Mouse (Mus musculus) left cerebral cortex, adult 2 months (tissue): ENCODE data around the gene Asb2. TPM values are rescaled to one million over a fixed set of nuclear protein-coding genes. Genes with fewer than 3 reads are reported as not detected.

Experiments used
- DNase-seq, 2 experiments: peaks; one replicate each; pipeline ENCODE4 v3.0.0; 2021 to 2022; ENCODE audit warnings: low spot score in 2 of 2, mixed read lengths in 1 of 2; ENCODE audit errors: extremely low spot score in 1 of 2
- H3K27ac ChIP-seq: fragments of 200-600 bp; 2 replicates; pipeline ENCODE4 v1.8.1; 2022
- H3K4me3 ChIP-seq: fragments of 200-600 bp; 2 replicates; pipeline ENCODE4 v1.8.1; 2022
- CTCF ChIP-seq: fragments of 200-600 bp; IDR thresholded peaks from 2 replicates; pipeline ENCODE4 v1.8.1; 2022; ENCODE audit warnings: antibody characterized with exemption, mild to moderate bottlenecking, moderate library complexity
- intact Hi-C: fragments of 180-260 bp; cut with DNase I; formaldehyde crosslinking; loops from one replicate; pipeline ENCODE4 v1.15.1; 2025
- total RNA-seq, 2 experiments: library from RNA; stranded (reverse); gene quantifications; 2 replicates each; pipeline ENCODE4 v1.2.3; 2021

Asb2 gene
- total RNA-seq, 2 experiments from 2014 or later: 3.3 to 3.7 TPM

DNA sequence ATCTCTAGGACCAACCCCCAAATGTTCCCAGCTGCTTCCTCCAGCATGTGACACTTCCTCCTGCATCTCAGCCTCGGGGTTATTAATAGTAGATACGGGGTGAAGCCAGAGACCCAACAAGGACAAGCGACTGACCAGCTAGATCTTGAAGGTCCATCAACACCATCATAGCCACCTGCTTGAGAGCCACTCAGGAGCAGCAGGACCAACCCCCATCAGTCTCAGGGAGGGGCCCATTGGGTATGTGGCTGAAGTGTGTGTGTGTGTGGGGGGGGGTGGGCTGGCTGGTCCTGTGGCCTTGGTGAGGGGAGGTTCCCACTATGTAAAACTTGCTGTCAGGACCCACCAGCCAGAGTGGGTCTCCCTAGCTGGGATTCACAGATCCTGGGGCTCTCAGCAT lies 19.0 kb downstream of the Asb2 start:
- Histone ChIP-seq H3K27ac (no peak overlapping the region), H3K4me3 (no peak overlapping the region)
- intact Hi-C loops: no loop called here
- DNase-seq: no peak
- no peak for TF ChIP-seq CTCF

GRCm38 (mm10) chr12:103333426-103333825 lies 22.4 kb downstream of the Asb2 start:
- Histone ChIP-seq H3K4me3 (no peak overlapping the region), H3K27ac (no peak overlapping the region)
- no peak for DNase-seq
- intact Hi-C loops: no loop called here
- no peak for TF ChIP-seq CTCF

- no peak overlapping the region for H3K4me3 ChIP-seq
- TF ChIP-seq CTCF: no peak
- DNase-seq: no peak
- H3K27ac ChIP-seq: no peak overlapping the region
- intact Hi-C loops: no loop called here
Measured at GRCm38 (mm10) chr12:103332879-103333278, 22.9 kb downstream of the Asb2 start.

DNA sequence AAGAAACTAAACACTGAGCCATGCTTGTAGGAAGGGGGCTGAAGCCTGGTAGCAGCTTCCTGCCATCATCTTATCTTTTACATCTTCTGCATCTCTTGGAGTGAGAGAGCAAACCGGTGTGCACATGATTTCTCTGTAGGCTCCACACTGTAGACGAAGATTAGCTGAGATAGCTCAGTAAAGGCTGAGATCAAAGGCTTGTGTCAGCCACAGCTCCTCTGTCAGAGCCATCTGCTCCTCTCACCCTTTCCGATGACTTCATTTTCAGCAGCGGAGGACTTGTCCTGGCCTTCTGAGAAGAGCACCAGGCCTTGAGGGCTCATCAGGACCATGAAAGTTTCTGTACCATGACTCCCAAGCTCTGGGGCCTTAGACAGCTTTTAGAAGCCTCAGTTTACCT lies 24.3 kb downstream of the Asb2 start:
- H3K27ac ChIP-seq: no peak overlapping the region
- TF ChIP-seq CTCF: no peak
- no peak for DNase-seq
- H3K4me3 ChIP-seq: no peak overlapping the region
- intact Hi-C loops: no loop called here

- no peak overlapping the region for H3K4me3 ChIP-seq
- no peak overlapping the region for H3K27ac ChIP-seq
- DNase-seq: no peak
- TF ChIP-seq CTCF: no peak
- intact Hi-C loops: loop anchor here (5.0 kb wide), 1 partner anchor 164 kb away; no protein-coding TSS in a partner anchor
Measured at GRCm38 (mm10) chr12:103328448-103329191, 27.2 kb downstream of the Asb2 start.

DNA sequence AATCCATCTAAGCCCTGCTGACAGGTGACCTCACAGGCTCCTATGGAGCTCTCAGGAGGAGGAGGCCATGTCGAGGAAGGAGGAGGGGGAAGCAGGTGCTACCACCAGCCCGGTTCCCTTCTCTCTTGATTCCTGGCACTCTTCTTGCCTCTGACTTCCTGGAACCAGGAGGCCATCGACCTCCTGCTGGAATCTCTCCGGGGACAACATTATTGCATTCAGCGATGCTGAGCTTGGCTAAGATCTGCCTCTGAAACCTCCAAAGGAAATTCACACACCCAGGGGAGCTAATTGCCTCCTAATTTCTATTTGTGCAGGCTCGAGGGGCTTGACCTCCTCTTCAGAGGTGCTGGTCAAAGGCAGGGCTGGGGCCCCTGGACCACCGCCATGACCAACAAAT lies 28.7 kb downstream of the Asb2 start:
- Histone ChIP-seq H3K27ac (no peak overlapping the region), H3K4me3 (no peak overlapping the region)
- TF ChIP-seq CTCF: no peak
- no peak for DNase-seq
- intact Hi-C loops: loop anchor here (5.0 kb wide), 1 partner anchor 165 kb away; no protein-coding TSS in a partner anchor

DNA sequence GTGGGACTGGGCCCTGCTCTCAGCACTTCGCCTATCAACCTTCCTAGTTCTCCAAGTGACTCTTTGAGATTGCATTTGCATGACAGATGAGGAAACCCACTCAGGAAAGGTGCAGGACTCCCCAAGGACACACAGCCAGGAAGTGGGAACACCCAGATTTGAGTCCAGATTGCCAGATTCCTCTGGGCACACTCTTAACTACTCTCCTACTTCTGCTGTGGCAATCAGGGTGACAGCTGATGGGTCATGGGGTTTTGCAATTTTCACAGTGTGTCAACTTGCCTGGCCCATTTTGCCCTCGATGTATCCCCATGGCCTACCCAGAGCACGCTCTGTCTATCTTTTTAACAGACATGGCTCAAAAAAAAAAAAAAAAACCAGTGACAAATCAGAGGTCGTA lies 29.2 kb downstream of the Asb2 start:
- no peak overlapping the region for H3K4me3 ChIP-seq
- no peak for TF ChIP-seq CTCF
- intact Hi-C loops: loop anchor here (5.0 kb wide), 1 partner anchor 166 kb away; no protein-coding TSS in a partner anchor
- DNase-seq: no peak
- no peak overlapping the region for H3K27ac ChIP-seq

GRCm38 (mm10) chr12:103325156-103325857 lies 30.5 kb downstream of the Asb2 start:
- H3K27ac ChIP-seq: no peak overlapping the region
- H3K4me3 ChIP-seq: peak overlapping the region; percentile 25; the same call in 1 of the 2 replicates
- peak; percentile 92 for TF ChIP-seq CTCF
- peak; percentile 83 to 90 for DNase-seq
- intact Hi-C loops: loop anchor here (1.0 to 5.0 kb wide), 4 partner anchors 19 to 167 kb away; no protein-coding TSS in a partner anchor

DNA sequence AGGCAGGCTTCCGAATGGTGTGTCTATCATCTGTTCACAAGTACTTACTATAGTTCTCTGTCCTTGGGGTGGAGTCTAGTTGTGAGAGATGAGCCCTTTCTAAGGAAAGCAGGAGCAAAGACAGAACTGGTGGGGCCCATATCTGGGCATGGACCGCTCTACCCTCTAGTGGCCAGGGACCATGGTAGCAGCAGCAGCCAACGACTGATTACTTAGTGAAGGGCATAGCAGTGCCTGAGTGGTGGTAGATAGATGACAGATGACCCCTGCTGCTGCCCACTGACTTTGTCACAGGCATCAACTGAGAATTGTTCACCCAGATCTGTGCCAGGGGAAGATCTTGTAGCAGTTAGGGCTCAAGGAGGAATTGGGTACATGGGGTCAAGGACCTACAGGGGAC lies 33.0 kb downstream of the Asb2 start:
- Histone ChIP-seq H3K4me3 (no peak overlapping the region), H3K27ac (no peak overlapping the region)
- peak; percentile 78 for TF ChIP-seq CTCF
- intact Hi-C loops: loop anchor here (5.0 kb wide), 1 partner anchor 180 kb away; no protein-coding TSS in a partner anchor
- DNase-seq: peak in 1 of 2 experiments; percentile 53

GRCm38 (mm10) chr12:103315831-103316545 lies 39.8 kb downstream of the Asb2 start:
- intact Hi-C loops: no loop called here

GRCm38 (mm10) chr12:103314640-103315361 lies 41.0 kb downstream of the Asb2 start:
- intact Hi-C loops: no loop called here
- no peak for DNase-seq
- H3K27ac ChIP-seq: no peak overlapping the region
- H3K4me3 ChIP-seq: peak overlapping the region; percentile 34
- no peak for TF ChIP-seq CTCF

More at GRCm38 (mm10) chr12:103315831-103316545, 39.8 kb downstream of the Asb2 start:
- Histone ChIP-seq H3K4me3 (no peak overlapping the region), H3K27ac (no peak overlapping the region)
- no peak for TF ChIP-seq CTCF
- DNase-seq: no peak
